Mouse (Mus musculus): Measurements from ENCODE around the gene Ctns.

Gene Ctns

DNA sequence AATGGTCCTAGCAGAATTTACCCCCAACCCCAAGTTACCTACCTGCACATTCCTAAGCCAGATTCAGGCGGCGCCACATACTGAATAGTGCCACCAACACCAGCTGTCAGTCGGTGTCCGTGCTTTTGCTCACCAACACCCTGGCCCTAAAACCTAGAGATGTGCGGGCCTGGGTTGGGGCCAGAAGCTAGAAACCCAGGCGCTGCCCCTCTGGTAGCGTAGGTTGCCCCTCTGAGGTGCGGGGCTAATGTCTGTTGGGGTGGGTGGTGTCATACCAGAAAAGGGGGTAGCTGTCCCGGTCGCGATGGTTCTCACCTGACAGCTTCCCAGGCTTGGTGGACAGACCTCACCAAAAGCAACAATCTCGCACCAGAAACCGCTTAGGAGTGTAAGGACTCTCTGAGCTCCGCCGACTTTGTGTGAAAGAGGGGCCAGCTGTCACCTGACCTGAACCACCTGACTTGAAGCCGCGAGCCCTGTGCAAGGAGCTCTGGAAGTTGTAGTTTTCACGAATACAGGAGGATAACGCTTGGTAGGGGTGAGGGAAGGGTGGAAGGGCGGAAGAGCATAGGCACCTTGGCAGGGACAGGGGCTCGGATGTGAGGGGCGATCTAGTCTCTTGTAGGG is at the start of gene Ctns:
Gene Ctns (minus strand): TSS at position 440 of the 627 bp plus-strand sequence.
- under 1% methylated on average over 22 of the region's 22 CpGs for WGBS

DNA sequence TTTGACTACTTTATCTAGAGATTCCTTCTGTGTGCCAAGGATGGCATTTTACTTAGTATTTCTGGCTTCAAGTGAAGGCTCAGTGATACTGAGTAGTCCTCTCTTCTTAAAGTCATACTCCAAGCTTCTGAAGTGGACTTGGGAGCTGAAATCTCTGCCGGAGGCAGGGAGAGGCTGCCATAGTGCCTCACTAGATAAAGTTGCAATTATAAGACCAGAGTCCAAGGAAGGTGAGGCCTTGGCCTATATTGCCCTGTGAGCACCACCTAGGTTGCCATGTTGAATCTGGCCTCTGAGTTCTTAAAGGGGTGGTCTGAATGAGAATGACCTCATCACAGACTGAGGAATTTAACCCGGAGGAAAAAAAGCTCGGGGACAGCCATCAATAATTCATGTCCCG is 43.9 kb upstream of the Ctns start:
- whole genome bisulfite sequencing, result 91% methylated on average over 4 of the region's 4 CpGs

DNA sequence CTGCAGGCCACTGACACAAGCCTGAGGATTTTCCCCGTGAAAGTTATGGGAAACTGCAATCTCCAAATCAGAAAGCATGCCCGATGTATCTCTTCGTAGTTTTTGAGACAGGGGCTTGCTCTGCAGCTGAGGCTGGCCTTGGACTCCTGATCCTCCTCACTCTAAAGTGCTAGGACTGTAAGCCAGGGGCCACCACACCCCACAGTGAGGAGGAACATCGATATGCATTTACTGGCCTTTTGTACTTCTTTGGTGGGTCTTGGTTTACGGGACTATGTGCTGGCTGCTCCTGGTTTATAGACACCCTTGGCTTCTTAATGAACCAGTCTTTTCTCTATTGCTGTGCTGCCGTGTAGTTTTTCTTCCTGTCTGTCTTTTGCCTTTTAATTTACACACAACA is 43.4 kb upstream of the Ctns start:
- WGBS, result 87% methylated on average over 6 of the region's 6 CpGs

DNA sequence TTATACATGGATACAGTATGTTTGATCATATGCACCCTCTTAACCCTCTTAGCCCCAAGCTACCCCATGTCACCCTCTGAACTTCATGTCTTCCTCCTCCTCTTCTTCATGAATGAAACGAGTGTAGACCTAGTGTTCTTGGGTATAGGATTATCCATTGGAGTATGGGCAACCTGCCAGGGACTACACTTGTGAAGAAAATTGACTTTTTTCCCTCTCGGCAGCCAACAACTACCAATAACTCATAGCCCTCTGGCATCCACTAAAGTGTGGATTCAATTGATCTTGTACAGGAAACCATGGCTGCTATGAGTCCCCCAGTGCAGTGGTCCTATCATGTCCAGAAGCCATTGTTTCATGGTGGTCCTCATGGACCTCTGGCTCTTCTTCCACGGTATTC is 37.9 kb upstream of the Ctns start:
- WGBS, result 83% methylated on average over 3 of the region's 3 CpGs

DNA sequence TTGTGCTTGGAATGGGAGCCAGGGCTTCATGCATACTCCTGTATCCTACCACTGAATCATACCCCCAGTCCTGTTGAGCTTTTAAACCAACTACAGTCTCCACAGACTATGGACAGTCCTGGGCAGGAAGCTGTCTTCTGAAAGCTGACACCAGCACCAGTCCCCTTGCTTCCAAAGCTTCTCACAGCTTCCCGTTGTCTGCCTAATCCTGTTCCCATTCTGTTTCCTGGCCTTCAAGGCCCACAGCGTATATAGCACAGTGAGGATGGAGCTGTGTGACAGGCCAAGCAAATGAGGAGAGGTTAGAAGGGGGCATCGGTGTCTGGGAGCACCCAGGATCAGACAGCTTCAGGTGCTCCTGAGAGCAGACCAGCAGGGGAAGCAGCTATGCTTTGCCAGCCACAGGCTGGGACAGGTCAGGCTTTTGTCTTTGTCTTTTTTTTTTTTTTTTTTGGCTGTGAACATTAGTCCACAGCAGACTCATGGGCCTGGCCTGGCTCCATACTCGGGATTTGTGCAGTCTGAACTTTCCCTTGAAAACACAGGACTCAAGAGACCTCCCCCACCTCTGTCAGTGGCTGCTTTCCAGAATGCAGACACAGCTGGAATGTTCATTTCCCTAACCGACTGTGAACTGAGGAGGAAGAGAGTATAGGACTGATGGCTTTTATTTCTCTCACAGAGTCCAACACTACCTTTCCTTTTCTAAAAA is 37.3 kb upstream of the Ctns start:
- 41% methylated on average over 5 of the region's 5 CpGs for WGBS

DNA sequence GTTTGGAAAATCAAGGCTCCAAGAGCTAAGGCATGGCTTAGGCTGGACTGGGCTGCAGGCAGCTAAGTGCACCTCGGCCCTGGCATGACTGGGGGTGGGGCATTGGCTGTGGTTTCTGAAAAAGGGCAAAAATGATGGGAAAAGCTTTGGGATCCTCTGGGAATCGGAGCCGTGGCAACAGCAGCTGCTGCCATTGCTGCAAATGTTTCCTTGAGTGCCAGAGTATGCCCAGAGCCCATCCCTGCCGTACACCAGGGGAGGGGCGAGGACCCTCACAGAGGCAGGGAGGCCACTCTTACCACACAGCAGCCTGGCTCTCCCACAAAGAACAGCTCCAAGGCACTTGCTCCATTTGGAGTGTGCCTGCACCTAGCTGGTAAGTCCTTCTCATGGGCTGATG is 35.1 kb upstream of the Ctns start, which contains the start of gene Trpv1:
Gene Trpv1 (plus strand): TSS at position 301 of the 400 bp plus-strand sequence.
- WGBS, result 85% methylated on average over 5 of the region's 5 CpGs

DNA sequence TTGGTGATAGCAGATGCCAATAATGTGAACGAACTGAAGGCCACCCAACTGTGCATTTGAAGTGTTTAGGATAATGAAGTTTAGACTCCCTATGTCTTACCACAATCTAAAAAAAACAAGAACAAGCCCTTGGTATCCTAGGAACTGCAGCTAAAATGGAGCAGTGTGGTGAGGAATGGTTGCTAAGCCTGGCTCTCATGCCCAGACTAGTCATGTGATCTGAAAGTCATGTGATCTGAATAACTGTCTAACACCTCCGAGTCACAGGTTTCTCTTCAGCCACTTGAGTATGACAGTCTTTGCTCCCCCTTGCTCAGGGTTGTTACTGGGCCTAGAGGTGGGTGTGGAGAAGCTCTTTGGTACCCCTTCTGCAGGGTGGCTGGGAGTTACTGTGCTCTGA is 33.7 kb upstream of the Ctns start:
- WGBS, result 39% methylated on average over 2 of the region's 2 CpGs

DNA sequence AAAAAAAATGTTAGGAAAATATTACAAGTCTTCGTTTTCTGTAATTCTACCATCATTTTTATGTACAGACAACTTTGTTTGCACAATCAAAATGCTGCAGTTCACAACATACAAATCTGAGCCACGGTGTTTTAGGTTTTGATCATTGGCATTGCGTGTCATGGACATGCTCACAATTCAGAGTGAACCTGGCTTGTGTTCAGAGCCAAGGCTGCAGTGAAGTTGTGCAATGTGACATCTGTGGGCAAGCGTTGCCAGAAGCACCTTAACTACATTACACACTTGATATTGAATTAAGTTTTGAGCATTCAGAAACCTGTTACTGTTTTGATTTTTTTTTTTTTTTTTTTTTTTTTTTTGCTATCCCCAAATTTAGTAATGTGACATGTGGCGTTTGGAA is 31.2 kb upstream of the Ctns start:
- WGBS, result 80% methylated on average over 5 of the region's 5 CpGs

DNA sequence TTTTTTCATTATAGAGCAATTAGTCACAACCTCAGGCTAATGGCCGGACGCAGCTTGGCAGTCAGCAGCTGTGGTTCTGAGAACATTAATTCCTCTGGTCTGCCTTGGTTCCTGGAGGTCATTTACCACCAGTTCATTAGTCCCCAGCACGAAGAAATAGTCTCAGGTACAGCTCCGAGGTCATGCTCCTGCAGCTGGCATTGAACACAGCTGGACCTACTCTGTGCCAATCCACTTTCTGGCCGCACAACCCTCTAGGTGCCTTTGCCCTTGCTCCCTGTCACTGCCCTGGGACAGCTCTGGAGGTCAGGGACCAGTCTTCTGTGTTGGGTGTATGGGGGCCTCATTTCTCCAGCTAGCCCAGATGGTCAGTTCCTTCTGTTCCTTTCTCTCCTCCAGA is 30.0 kb upstream of the Ctns start:
- 80% methylated on average over 5 of the region's 5 CpGs for WGBS

DNA sequence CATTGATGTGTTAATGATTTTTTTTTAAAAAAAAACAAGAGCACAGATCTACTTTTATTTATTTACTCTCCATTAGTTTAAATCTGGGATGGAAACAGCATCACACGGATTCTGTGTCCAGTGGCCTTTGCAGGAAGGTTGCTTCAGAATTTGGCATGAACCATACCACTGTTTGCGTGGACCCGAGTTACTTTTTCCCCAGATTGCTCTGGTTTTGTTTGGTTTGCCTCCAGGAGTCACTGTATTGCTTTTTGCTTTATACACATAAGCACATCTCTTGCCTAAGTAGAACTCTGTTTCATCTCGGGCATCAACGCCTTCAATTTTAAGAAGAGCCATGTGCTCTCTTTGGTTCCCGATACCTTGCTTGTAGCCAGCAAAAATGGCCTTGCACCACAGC is 27.0 kb upstream of the Ctns start:
- 91% methylated on average over 6 of the region's 6 CpGs for WGBS

DNA sequence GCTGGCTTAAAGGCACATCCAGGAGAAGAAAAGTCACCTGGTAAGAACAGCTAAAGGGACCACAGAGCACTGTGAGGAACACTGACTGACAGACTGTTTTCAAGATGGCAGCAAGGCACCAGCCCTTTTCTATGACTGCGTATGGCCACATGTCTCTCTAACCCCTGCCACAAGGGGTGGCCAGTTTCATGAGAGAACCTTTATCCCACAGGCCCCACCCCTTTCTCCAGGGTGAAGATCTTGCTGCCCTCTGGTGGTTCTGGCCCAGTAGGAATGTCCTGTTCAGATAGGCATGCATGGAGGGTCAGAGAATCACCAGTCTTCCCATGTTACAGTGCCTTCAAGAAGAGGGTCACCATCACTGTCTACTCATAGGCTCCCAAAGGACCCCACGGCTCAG is 25.1 kb upstream of the Ctns start:
- WGBS, result 69% methylated on average over 2 of the region's 2 CpGs

DNA sequence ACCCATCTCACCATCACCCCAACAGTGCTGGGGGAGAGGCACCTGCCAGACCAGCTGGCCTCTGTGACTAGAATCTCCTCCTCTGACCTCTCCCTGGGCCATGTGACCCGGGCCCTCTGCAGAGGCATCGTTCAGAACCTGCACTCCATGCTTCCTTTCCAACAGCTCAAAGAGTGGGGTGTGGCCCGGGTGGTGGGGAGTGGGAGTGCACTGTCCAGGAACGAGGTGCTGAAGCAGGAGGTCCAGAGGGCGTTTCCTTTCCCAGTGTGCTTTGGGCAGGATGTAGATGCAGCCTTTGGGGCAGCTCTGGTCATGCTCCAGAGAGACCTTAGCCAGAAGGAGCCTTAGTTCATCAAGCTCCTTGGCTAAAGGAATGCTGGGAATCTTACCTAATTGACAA is 24.0 kb upstream of the Ctns start:
- 57% methylated on average over 5 of the region's 5 CpGs for WGBS

DNA sequence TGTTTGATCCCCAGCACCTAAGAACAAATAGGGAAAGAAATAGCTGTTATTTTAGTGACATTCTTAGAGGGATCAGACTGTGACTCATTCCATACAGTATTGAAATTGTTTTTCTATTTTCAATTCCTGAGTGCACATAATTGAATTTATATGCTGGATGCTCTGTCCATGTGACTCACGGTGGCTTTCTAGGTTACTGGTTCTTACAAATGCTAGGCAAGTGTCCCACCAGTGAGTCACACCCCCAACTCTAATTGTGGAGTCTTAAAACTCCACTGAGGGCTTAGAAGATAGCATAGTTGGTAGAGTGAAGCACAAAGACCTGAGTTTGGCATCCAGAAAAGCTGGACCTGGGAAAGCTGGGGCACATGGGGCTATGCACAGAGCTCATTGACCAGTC is 21.8 kb upstream of the Ctns start:
- 70% methylated on average over 1 of the region's 1 CpGs for WGBS

DNA sequence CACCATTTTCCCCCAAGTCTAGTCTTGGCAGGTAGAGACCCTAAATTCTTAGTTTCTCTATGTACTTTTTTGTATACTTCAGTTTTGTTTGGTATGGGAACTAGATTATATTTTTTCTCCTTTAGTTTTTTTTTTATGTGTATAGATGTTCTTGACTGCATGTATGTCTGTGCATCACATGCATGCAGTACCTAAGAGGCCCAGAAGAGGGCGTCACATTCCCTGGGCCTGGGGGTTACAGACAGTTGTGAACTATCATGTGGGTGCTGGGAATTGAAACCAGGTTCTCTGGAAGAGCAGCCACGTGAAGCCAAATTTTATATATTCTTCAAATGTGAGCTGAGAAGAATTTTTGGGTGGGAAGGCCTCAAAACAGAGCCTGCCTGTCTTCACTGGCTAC is 20.8 kb upstream of the Ctns start:
- 76% methylated on average over 2 of the region's 2 CpGs for WGBS

DNA sequence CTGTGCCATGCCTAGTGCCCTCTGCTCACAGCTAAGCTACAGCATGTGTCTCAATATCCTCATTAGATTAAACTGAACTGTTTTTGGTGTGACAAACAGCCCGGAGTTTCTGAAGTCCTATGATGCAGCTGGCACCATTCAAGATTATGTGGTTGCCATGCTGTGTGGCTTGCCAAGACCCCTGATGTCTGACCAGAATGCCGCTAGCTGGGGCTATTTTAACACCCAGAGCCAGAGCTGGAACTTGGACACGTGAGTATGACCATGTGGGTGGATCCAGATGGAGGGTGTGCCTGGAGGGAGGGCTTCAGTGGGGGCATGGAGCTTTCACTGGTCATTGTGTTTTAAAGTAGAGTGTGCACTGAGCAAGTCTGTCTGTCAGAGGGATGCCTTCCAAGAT is 15.1 kb upstream of the Ctns start:
- 50% methylated on average over 3 of the region's 3 CpGs for WGBS

DNA sequence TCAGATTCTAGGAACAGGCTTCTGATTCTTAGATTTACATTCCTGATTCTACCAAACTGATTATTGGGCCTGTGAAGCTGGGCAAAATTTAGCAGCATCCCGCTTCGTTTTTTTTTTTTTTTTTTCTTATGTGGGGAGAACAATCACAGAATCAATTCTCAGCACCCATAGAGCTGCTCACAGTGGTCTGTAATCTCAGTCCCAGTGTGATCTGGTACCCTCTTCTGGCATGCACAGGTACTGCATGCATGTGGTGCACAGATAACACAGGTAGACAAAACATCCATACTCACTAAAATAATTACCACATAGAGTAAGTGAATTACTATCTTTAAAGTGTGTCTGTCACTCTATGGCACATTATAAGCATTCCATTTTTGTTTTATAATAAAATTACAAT is 8.8 kb upstream of the Ctns start:
- WGBS, result 86% methylated on average over 2 of the region's 2 CpGs

DNA sequence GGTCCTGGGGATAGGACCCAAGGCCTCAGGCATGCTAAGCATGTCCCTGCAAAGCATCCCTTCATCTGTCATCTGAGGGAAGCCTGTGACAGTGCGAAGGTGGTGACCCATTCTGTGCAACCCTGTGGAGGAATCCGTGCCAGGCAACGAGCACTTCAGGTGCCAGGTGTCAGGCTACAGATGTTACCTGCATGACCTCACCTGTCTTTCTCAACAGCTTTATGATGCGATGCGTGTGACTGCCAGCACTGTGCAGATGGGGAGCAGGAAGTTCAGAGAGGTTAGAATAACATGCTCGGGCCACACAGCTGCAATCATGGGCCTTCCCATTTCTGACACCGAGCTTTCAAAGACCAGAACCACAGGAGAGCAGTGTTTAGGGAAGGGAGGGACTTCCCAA is 6.4 kb upstream of the Ctns start:
- 84% methylated on average over 7 of the region's 7 CpGs for WGBS

DNA sequence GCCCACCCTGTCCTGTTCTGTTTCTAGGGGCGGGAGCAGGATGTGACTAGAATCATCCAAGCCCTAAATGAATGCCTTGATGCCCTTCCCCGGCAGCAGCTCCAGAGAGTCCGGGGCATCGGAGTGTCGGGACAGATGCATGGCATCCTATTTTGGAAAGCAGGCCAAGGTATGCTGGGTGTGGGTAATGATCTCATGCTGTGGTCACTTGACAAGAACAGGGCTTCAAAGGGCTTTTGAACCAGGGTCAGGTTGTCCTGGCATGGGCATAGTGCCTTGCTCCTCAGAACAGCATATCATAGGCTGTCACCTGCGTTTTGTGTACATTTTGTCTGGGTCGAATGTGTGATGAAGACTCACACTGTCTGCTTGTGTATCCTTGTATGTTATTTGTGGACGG is 5.1 kb upstream of the Ctns start:
- 90% methylated on average over 8 of the region's 8 CpGs for WGBS

DNA sequence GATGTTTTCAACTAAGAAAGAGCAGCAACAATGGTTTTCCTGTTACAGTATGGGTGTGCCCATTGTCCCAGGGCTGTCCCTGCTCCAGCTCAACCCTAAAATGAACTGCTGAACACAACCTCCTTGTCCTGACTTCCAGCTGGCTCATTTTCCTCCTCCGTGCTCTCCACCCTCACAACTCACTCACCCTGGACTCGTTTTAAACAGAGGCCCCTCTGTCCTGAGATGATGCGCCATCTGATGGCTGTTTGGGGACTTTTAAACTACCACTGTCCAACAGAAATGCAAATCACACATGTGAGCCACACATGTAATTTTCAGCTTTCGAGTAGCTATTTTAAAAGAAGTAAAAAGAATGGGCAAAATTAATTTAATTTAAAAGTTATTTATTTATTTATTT is 2.8 kb upstream of the Ctns start:
- 39% methylated on average over 4 of the region's 4 CpGs for WGBS

DNA sequence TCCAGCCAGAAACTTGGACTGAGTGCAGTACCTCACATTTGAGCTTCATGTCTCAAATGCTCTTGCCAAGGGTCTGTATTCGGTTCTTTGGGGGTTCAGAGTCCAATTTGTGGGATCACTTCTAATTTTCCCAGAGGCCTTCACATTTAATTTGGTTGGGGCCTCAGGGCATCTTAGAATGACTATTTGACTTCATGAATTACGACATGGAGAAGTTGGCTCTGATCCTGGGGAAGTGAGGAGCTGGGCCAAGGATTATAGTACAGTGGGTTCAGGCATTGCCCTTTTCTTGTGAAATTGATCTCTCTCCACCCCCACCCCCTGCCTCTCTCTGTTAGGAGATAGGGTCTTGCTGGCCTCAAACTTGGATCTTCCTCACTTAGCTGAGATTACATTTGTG is 2.2 kb upstream of the Ctns start:
- WGBS, result 61% methylated on average over 2 of the region's 2 CpGs

DNA sequence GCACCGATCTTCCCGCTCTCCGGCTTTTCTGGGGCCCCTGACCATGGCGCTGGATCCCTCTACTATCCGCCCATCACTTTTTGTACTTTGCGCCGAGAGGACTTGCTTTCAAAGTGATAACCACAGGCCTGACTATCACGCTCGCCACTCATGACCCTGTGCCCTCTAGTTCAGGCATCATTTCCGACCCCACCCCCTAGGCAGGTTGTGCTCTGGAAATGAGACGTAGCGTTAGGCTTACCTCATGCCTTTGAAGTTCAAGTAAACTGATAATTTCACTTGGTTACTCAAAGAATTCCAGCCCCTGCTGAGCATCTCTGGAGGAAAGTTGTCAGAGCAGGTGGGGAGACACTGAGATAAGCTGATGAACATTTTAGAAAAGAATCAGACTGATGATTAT is 1.0 kb upstream of the Ctns start:
- WGBS, result 2% methylated on average over 12 of the region's 12 CpGs

DNA sequence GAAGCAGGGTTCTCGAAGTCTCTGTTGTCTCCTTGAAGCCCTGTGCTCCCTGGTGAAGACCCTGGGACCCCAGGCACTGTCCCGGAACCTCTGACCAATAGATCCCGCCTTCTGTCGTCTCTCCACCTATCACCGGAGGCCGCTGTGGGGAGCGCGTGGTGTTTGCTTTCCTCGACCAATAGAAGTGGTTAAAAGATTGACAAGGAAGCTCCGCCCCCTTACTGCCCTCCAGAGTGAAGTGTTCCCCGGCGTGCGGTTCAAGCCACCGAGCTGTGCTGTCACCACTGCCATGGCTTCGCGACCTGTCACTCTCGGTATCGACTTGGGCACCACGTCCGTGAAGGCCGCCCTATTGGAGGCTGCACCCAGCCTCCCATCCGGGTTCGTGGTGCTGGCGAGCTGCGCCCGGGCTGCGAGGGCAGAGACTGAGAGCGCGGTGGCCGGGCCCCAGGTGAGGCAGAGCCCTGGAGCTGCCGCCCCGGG is 429 bp upstream of the Ctns start, which contains the start of gene Shpk:
Gene Shpk (plus strand): TSS at position 231 of the 483 bp plus-strand sequence.
- WGBS, result 0% methylated on average over 32 of the region's 32 CpGs

DNA sequence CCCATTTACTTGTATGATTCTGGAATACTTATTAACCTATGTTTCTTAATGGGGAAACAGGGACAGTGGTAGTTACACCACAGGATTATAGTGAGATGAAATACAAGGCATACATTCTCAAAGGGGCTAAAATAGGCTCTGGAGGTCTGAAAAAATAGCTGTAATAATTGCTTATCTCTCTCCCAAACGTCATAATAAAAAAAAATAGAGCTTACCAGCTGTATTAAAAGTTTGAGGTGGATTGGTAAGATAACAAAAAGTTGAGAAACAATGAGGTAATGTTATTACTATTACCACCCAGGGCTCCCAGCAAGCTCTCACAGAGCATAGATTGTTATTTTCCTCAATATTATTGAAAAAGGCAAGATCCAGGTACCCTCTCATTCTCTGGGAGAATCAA is 652 bp downstream of the Ctns start:
- WGBS, result 0% methylated on average over 1 of the region's 1 CpGs

DNA sequence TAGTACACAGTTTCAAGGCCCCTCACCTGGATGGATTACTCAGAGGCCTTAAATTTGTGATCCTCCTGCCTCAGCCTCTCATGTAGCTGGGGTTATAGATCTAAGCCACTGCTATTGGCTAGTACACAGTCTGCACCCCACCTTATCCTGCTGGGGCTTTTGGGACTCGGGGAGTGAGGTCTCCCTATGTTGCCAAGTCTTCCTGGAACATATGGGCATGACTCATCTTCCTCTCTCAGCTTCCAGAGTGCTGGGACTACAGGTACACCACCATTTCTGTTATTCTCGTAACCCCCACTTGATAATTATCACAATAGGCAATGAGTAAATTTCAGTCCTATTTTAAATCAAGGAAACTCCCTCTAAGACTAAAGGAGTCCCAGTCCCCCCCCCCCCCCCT is 4.4 kb downstream of the Ctns start:
- WGBS, result 44% methylated on average over 2 of the region's 2 CpGs

Measured in cerebral cortex, adult 2 months (tissue).